Comparison of ENCODE assay signal across 8 mouse cellular contexts in genomic region chr19:5567180-5567533, GRCm38 (mm10). TPM values are rescaled to one million over a fixed set of nuclear protein-coding genes. Genes with fewer than 3 reads are reported as not detected.
DNase-seq lines count a peak whose midpoint lies in the region; ATAC-seq and TF ChIP-seq lines count a peak whose summit lies in the region.

No protein-coding gene starts in this region.

- H3K9ac ChIP-seq in heart, embryonic 14.5 days (ENCODE audit: low read length) = peak overlapping the region; percentile 74
- H3K9ac ChIP-seq in forebrain, embryonic 15.5 days (replicated peaks) = peak overlapping the region; percentile 63

- peaks cover 38% of the 10 kb centered on the region for H3K27me3 ChIP-seq in heart, embryonic 14.5 days (ENCODE audit: control insufficient read depth, insufficient read depth, low read length)
- peaks cover 16% of the 10 kb centered on the region for H3K27me3 ChIP-seq in G1E (ENCODE audit: insufficient read depth, low read length)
- H3K27me3 ChIP-seq in forebrain, embryonic 15.5 days = peaks cover 9% of the 10 kb centered on the region; the same call in 1 of the 2 replicates

- peak overlapping the region; percentile 36 to 82; a peak in 2 of 4 replicates for H3K27ac ChIP-seq in heart, embryonic 14.5 days (replicated peaks in 1 of 2; ENCODE audit: control insufficient read depth in 1 of 2, insufficient read depth in 1 of 2, low read depth in 2 of 2, low read length in 2 of 2)
- H3K27ac ChIP-seq in forebrain, embryonic 15.5 days (replicated peaks) = peak overlapping the region; percentile 85
- peak overlapping the region; percentile 47 for H3K27ac ChIP-seq in macrophage

- no peaks in the 10 kb centered on the region for H3K9me3 ChIP-seq in heart, embryonic 14.5 days (ENCODE audit: control insufficient read depth, low read length)
- no peaks in the 10 kb centered on the region for H3K9me3 ChIP-seq in G1E (replicated peaks)
- no peaks in the 10 kb centered on the region for H3K9me3 ChIP-seq in forebrain, embryonic 15.5 days

- TF ChIP-seq CTCF in G1E (IDR thresholded peaks at IDR 0.05; ENCODE audit: low read depth, low read length) = no peak

- ATAC-seq in heart, embryonic 14.5 days (ENCODE audit: insufficient number of reproducible peaks, insufficient read depth, low FRiP score, low read depth) = peak; percentile 15; the same call in 1 of the 2 replicates
- ATAC-seq in G1E (ENCODE audit: extremely low read depth, insufficient number of reproducible peaks, low FRiP score, poor library complexity, severe bottlenecking) = peak; percentile 30; the same call in 1 of the 2 replicates
- peak; percentile 44 for ATAC-seq in forebrain, embryonic 15.5 days (replicated peaks)

- H3K4me3 ChIP-seq in heart, embryonic 14.5 days (ENCODE audit: control insufficient read depth in 1 of 2, insufficient read depth in 1 of 2, low read depth in 1 of 2, low read length in 2 of 2) = peak overlapping the region; percentile 68 to 87
- H3K4me3 ChIP-seq in G1E (ENCODE audit: low read depth, low read length) (peak overlapping the region; percentile 83), macrophage (ENCODE audit: inconsistent target) (peak overlapping the region; percentile 48)
- peak overlapping the region; percentile 57 for H3K4me3 ChIP-seq in forebrain, embryonic 15.5 days

- H3K4me1 ChIP-seq in heart, embryonic 14.5 days (ENCODE audit: control insufficient read depth in 2 of 2, insufficient read depth in 2 of 2, low read length in 2 of 2) = peaks cover 5 to 17% of the 10 kb centered on the region in 2 experiments; a peak in 3 of 4 replicates
- peaks cover 48% of the 10 kb centered on the region for H3K4me1 ChIP-seq in G1E (ENCODE audit: insufficient read depth, low read depth, low read length)
- H3K4me1 ChIP-seq in forebrain, embryonic 15.5 days = peaks cover 17% of the 10 kb centered on the region

- WGBS in heart, embryonic 14.5 days = 2% methylated on average over 26 of the region's 26 CpGs
- 3% methylated on average over 26 of the region's 26 CpGs for WGBS in forebrain, embryonic 15.5 days
- 1% methylated on average over 26 of the region's 26 CpGs for WGBS in macrophage (ENCODE audit: missing documents)

- peak overlapping the region; percentile 98 for H3K4me2 ChIP-seq in heart, embryonic 14.5 days (ENCODE audit: low read length)
- peak overlapping the region; percentile 93 for H3K4me2 ChIP-seq in forebrain, embryonic 15.5 days (replicated peaks)

- H3K36me3 ChIP-seq in heart, embryonic 14.5 days (ENCODE audit: control insufficient read depth, insufficient read depth, low read length) = peaks cover 18% of the 10 kb centered on the region
- H3K36me3 ChIP-seq in G1E (replicated peaks) (peaks cover 34% of the 10 kb centered on the region), macrophage (ENCODE audit: inconsistent target) (peaks cover 4% of the 10 kb centered on the region)
- H3K36me3 ChIP-seq in forebrain, embryonic 15.5 days = no peaks in the 10 kb centered on the region

- no peak for DNase-seq in heart, adult 11 months
- no peak for DNase-seq in G1E (ENCODE audit: low spot score)
- no peak for DNase-seq in frontal cortex, postnatal 14 days (ENCODE audit: low spot score in 2 of 2)
- DNase-seq in right cerebral cortex, postnatal 36 days (ENCODE audit: low spot score in 2 of 2) = no peak
- no peak for DNase-seq in kidney, postnatal 25 days

- H3K79me2 ChIP-seq in macrophage (ENCODE audit: inconsistent target) = peaks cover 32% of the 10 kb centered on the region

RNA-seq across cellular contexts. Expression of gene Ap5b1, which starts 0.7 kb away (rescaled TPM):
- polyA plus RNA-seq in heart, embryonic 14.5 days (2014; fragmentation: Nextera tagmentation; extraction: Ambion mirVana) = 2.5 and 3.0 TPM in 2 replicates
- 8.5 and 11.0 TPM in 2 replicates for total RNA-seq in G1E (2014; fragmentation: Nextera tagmentation)
- 5.5 and 6.5 TPM in 2 replicates for total RNA-seq in G1E (2017)
- 15.5 and 16.4 TPM in 2 replicates for polyA plus RNA-seq in G1E (2012)
- polyA plus RNA-seq in forebrain, embryonic 15.5 days (2015; fragmentation: Nextera tagmentation; extraction: Ambion mirVana) = 2.2 and 2.3 TPM in 2 replicates
- 10 to 100 TPM; 11.3 to 63.3 (median 33.4) TPM for total RNA-seq in macrophage (2018; cell fraction: chromatin; rRNA removed)
- 10 to 100 TPM; 10.2 to 35.7 (median 25.0) TPM for total RNA-seq in macrophage (2018; cell fraction: cytosol; rRNA removed)
- 10 to 100 TPM; 12.6 to 54.8 (median 31.7) TPM for total RNA-seq in macrophage (2018; cell fraction: nucleus; rRNA removed)
- polyA plus RNA-seq in macrophage (2018) = 10.0 to 20.3 TPM (median 16.8 TPM) in 3 replicates

RNA-seq across cellular contexts. Expression of gene Ovol1, which starts 6.7 kb away (rescaled TPM):
- polyA plus RNA-seq in heart, embryonic 14.5 days (2014; fragmentation: Nextera tagmentation; extraction: Ambion mirVana) = 0.09 TPM in 1 of 2 replicates, not detected in the other
- total RNA-seq in G1E (2014; fragmentation: Nextera tagmentation) (not detected in 2 replicates), G1E (2017) (0.05 and 0.06 TPM in 2 replicates)
- polyA plus RNA-seq in G1E (2012) (not detected in 2 replicates), macrophage (2018) (0.11 TPM in 1 of 3 replicates, not detected in the others)
- not detected in 2 replicates for polyA plus RNA-seq in forebrain, embryonic 15.5 days (2015; fragmentation: Nextera tagmentation; extraction: Ambion mirVana)
- total RNA-seq in macrophage (2018; cell fraction: chromatin; rRNA removed) = 1 to 10 TPM in 1 of 26 experiments, under 1 TPM in 4, not detected in 21; 0.22 to 1.0 (median 0.37) TPM
- total RNA-seq in macrophage (2018; cell fraction: cytosol; rRNA removed) = under 1 TPM in 10 of 26 experiments, not detected in 16; 0.04 to 0.28 (median 0.10) TPM
- total RNA-seq in macrophage (2018; cell fraction: nucleus; rRNA removed) = under 1 TPM in 6 of 26 experiments, not detected in 20; 0.14 to 0.58 (median 0.19) TPM

RNA-seq across cellular contexts. Expression of gene Rnaseh2c, which starts 34.5 kb away (rescaled TPM):
- 68.8 and 78.5 TPM in 2 replicates for polyA plus RNA-seq in heart, embryonic 14.5 days (2014; fragmentation: Nextera tagmentation; extraction: Ambion mirVana)
- total RNA-seq in G1E (2014; fragmentation: Nextera tagmentation) (19.7 and 30.8 TPM in 2 replicates), G1E (2017) (75.5 and 103 TPM in 2 replicates)
- polyA plus RNA-seq in G1E (2012) (277 and 315 TPM in 2 replicates), macrophage (2018) (11.6 to 23.4 TPM (median 21.6 TPM) in 3 replicates)
- 93.4 and 99.8 TPM in 2 replicates for polyA plus RNA-seq in forebrain, embryonic 15.5 days (2015; fragmentation: Nextera tagmentation; extraction: Ambion mirVana)
- total RNA-seq in macrophage (2018; cell fraction: chromatin; rRNA removed) = 10 to 100 TPM in 6 of 26 experiments, 1 to 10 TPM in 17, under 1 TPM in 1, not detected in 2; 0.74 to 18.8 (median 7.3) TPM
- 10 to 100 TPM in 25 of 26 experiments, 1 to 10 TPM in 1; 8.9 to 46.0 (median 22.8) TPM for total RNA-seq in macrophage (2018; cell fraction: cytosol; rRNA removed)
- total RNA-seq in macrophage (2018; cell fraction: nucleus; rRNA removed) = 10 to 100 TPM in 13 of 26 experiments, 1 to 10 TPM in 13; 3.1 to 30.7 (median 9.9) TPM

RNA-seq across cellular contexts. Expression of gene Kat5, which starts 42.9 kb away (rescaled TPM):
- 19.7 and 20.0 TPM in 2 replicates for polyA plus RNA-seq in heart, embryonic 14.5 days (2014; fragmentation: Nextera tagmentation; extraction: Ambion mirVana)
- total RNA-seq in G1E (2014; fragmentation: Nextera tagmentation) (40.1 and 43.0 TPM in 2 replicates), G1E (2017) (100 and 106 TPM in 2 replicates)
- polyA plus RNA-seq in G1E (2012) (81.9 and 86.0 TPM in 2 replicates), macrophage (2018) (35.4 to 54.4 TPM (median 47.1 TPM) in 3 replicates)
- 75.9 and 76.9 TPM in 2 replicates for polyA plus RNA-seq in forebrain, embryonic 15.5 days (2015; fragmentation: Nextera tagmentation; extraction: Ambion mirVana)
- 100 to 1,000 TPM in 22 of 26 experiments, 10 to 100 TPM in 4; 93.1 to 151 (median 124) TPM for total RNA-seq in macrophage (2018; cell fraction: chromatin; rRNA removed)
- total RNA-seq in macrophage (2018; cell fraction: cytosol; rRNA removed) = 10 to 100 TPM; 34.6 to 53.5 (median 42.2) TPM
- 100 to 1,000 TPM in 3 of 26 experiments, 10 to 100 TPM in 23; 52.5 to 107 (median 79.0) TPM for total RNA-seq in macrophage (2018; cell fraction: nucleus; rRNA removed)

RNA-seq across cellular contexts. Expression of gene Snx32, which starts 56.8 kb away (rescaled TPM):
- polyA plus RNA-seq in heart, embryonic 14.5 days (2014; fragmentation: Nextera tagmentation; extraction: Ambion mirVana) = 16.5 and 17.9 TPM in 2 replicates
- 9.8 and 12.6 TPM in 2 replicates for total RNA-seq in G1E (2014; fragmentation: Nextera tagmentation)
- 12.0 and 13.3 TPM in 2 replicates for total RNA-seq in G1E (2017)
- polyA plus RNA-seq in G1E (2012) = 1.6 and 2.0 TPM in 2 replicates
- 71.9 and 72.8 TPM in 2 replicates for polyA plus RNA-seq in forebrain, embryonic 15.5 days (2015; fragmentation: Nextera tagmentation; extraction: Ambion mirVana)
- total RNA-seq in macrophage (2018; cell fraction: chromatin; rRNA removed) = 100 to 1,000 TPM in 8 of 26 experiments, 10 to 100 TPM in 18; 18.5 to 166 (median 63.3) TPM
- total RNA-seq in macrophage (2018; cell fraction: cytosol; rRNA removed) = 10 to 100 TPM in 10 of 26 experiments, 1 to 10 TPM in 16; 5.7 to 16.1 (median 8.7) TPM
- total RNA-seq in macrophage (2018; cell fraction: nucleus; rRNA removed) = 10 to 100 TPM in 25 of 26 experiments, 1 to 10 TPM in 1; 7.9 to 89.9 (median 30.9) TPM
- polyA plus RNA-seq in macrophage (2018) = 5.5 to 23.0 TPM (median 11.7 TPM) in 3 replicates
